Mouse (Mus musculus): ENCODE measurements around the gene Hexa. TPM values are rescaled to one million over a fixed set of nuclear protein-coding genes. Genes with fewer than 3 reads are reported as not detected.

Gene Hexa
- polyA plus RNA-seq, 1 experiment from 2014 or later: 61.6 TPM

DNA sequence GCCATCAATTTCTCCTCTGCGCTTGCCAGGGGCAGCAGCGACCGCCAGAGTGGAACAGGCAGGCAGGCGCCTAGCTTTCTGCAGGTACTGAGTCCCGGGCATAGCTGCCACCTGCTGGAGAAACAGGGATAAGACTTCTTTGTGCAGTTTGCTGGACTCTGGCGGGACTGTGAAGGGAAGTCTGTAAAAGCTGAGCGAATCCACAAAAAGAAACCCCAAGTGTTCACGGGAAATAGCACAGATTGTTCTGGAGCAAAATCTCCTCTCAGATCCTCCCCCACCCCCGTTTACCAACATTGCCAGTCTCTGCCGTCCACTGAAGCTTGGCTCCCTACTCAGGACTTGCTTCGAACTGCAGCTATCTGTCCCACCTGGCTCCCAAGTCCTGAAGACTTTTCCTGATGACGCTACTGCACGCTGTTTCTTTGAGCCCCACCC lies 45.5 kb downstream of the Hexa start:
- ATAC-seq (peak; percentile 88), DNase-seq (ENCODE audit: low spot score) (peak; percentile 84)
- H3K4me1 ChIP-seq (ENCODE audit: insufficient read depth, low read depth, low read length): no peaks in the 10 kb centered on the region
- H3K9me3 ChIP-seq (ENCODE audit: low read length): no peaks in the 10 kb centered on the region
- 0 out of 2 replicates have a peak, but pooled peaks cover 3% of the 10 kb centered on the region for H3K27me3 ChIP-seq (replicated peaks; ENCODE audit: insufficient read depth, low read length)
- H3K27ac ChIP-seq (ENCODE audit: low read length): no peak overlapping the region
- no peak overlapping the region for H3K9ac ChIP-seq (replicated peaks; ENCODE audit: low read depth)
- H3K4me3 ChIP-seq (ENCODE audit: low read depth, low read length): peak overlapping the region; percentile 23; the same call in 1 of the 2 replicates
- TF ChIP-seq CTCF (IDR thresholded peaks at IDR 0.05) (peak; percentile 85), EP300 (IDR thresholded peaks at IDR 0.05) (no peak)
- 7% methylated on average over 13 of the region's 13 CpGs for WGBS
- no peaks in the 10 kb centered on the region for H3K36me3 ChIP-seq (ENCODE audit: insufficient read depth, low read length)
- peak overlapping the region; percentile 46 for H3K4me2 ChIP-seq (replicated peaks; ENCODE audit: low read depth, low read length)

DNA sequence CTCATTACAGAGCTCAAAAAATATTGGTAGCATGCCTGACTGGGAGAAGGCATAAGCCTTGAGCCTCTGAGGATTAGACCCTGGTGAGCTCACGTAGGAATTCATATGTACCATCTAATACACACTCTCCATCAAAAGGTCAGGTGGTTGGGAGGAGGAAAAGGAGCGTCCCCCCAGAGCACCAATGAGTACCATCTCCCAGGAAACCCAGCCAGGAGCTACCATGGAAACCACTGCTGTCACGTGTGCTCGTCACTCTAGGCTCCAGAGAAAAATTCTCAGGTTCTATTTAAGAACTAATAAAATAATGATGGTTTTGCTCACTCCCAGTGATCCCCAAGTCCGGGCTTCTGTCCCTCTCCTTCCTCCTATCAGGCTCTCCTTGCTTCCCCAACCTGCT lies 48.9 kb downstream of the Hexa start:
- 46% methylated on average over 5 of the region's 5 CpGs for WGBS
- Histone ChIP-seq H3K4me1 (ENCODE audit: insufficient read depth, low read depth, low read length) (no peaks in the 10 kb centered on the region), H3K4me3 (ENCODE audit: low read depth, low read length) (no peak overlapping the region), H3K9me3 (ENCODE audit: low read length) (no peaks in the 10 kb centered on the region), H3K36me3 (ENCODE audit: insufficient read depth, low read length) (no peaks in the 10 kb centered on the region), H3K27ac (ENCODE audit: low read length) (no peak overlapping the region), H3K4me2 (replicated peaks; ENCODE audit: low read depth, low read length) (no peak overlapping the region), H3K27me3 (replicated peaks; ENCODE audit: insufficient read depth, low read length) (0 out of 2 replicates have a peak, but pooled peaks cover 3% of the 10 kb centered on the region), H3K9ac (replicated peaks; ENCODE audit: low read depth) (no peak overlapping the region)
- TF ChIP-seq CTCF (IDR thresholded peaks at IDR 0.05): no peak
- DNase-seq (ENCODE audit: low spot score) (no peak), ATAC-seq (no peak)

DNA sequence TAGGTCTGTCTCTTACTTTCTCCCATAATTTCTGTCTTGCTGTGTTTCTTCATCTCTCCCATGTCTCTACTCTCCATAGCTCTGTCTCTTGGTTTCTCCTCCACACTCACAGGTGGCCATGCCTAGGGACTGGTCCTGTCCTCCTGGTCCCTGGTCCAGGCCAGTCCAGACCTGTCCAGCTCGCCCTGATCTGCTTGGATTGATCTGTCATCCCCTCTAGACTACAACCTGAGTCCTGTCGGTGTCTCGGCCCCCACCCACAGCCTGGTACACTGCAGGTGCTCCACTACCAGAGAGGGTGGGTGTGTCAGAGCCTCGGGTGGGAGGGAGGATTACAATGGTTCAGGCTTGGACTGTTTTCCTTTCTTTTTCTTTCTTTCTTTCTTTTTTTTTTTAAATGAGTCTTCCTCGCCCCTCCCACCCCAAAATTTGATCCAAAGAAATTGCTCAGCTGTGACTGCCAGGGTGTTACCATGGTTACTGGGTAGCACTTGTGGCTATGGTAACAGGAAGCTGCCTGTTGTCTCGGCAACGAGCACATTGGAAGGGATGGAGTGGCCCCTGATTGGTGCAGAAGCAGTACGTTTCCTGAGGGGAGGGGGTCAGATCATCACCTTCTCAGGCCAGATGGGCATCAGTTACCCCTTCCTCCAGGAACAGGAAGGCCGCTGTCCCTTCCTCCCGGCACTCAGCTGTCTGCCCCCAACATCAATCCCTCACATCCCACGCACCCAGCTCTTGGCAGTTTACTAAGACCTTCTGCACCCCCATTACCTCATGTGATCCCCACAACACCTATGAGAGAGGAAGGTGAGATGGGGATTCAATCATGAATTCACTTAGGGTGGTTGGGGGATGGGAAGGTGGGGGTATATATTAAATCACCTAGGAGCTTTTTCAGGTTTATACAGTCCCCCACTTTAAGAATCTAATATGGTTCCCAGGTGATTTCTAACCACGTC lies 49.7 kb downstream of the Hexa start:
- Histone ChIP-seq H3K36me3 (ENCODE audit: insufficient read depth, low read length) (no peaks in the 10 kb centered on the region), H3K4me1 (ENCODE audit: insufficient read depth, low read depth, low read length) (no peaks in the 10 kb centered on the region), H3K9ac (replicated peaks; ENCODE audit: low read depth) (no peak overlapping the region), H3K4me3 (ENCODE audit: low read depth, low read length) (no peak overlapping the region), H3K4me2 (replicated peaks; ENCODE audit: low read depth, low read length) (no peak overlapping the region), H3K9me3 (ENCODE audit: low read length) (no peaks in the 10 kb centered on the region), H3K27ac (ENCODE audit: low read length) (no peak overlapping the region), H3K27me3 (replicated peaks; ENCODE audit: insufficient read depth, low read length) (0 out of 2 replicates have a peak, but pooled peaks cover 3% of the 10 kb centered on the region)
- TF ChIP-seq EP300 (IDR thresholded peaks at IDR 0.05): no peak
- TF ChIP-seq CTCF (IDR thresholded peaks at IDR 0.05): no peak
- DNase-seq (ENCODE audit: low spot score) (no peak), ATAC-seq (no peak)
- WGBS: 37% methylated on average over 12 of the region's 12 CpGs

DNA sequence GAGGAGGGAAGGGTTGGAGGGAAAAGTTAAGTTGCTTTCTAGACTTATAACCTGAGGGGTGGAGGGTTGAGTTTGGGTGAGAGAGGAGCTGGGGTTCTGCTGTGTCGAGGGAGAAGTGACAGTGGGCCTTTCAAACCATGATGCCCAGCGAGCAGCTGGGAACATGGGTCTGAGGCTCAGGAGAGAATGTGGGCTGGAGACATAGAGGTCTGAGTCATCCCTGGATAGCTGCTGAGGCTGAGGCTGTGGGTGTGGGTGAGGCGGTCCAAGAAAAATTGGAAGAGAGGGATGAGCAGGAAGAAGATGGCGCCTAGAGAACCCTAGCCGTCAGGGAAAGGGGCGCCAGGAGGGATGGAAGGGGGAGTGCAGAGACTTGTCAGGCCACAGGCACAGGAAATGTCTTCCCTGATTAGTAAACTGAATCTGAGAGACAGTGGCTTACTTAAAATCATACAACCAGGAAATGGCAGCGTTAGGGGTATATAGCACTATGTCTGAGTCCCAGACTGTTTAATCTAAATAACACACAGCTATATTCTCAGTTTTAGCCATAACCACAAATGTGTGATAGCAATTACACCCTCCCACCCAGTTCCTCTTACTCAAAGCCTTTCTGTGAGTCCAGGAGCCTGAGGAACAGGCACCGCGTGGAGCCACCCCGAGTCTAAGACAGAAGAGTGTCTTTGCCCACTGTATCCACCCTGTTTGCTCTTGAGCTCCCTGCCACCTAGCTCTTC lies 50.5 kb downstream of the Hexa start:
- WGBS: 65% methylated on average over 10 of the region's 10 CpGs
- Histone ChIP-seq H3K4me3 (ENCODE audit: low read depth, low read length) (no peak overlapping the region), H3K36me3 (ENCODE audit: insufficient read depth, low read length) (no peaks in the 10 kb centered on the region), H3K27ac (ENCODE audit: low read length) (no peak overlapping the region), H3K9me3 (ENCODE audit: low read length) (no peaks in the 10 kb centered on the region), H3K4me1 (ENCODE audit: insufficient read depth, low read depth, low read length) (no peaks in the 10 kb centered on the region), H3K4me2 (replicated peaks; ENCODE audit: low read depth, low read length) (no peak overlapping the region), H3K9ac (replicated peaks; ENCODE audit: low read depth) (no peak overlapping the region), H3K27me3 (replicated peaks; ENCODE audit: insufficient read depth, low read length) (0 out of 2 replicates have a peak, but pooled peaks cover 3% of the 10 kb centered on the region)
- no peak for TF ChIP-seq CTCF (IDR thresholded peaks at IDR 0.05)
- no peak for TF ChIP-seq EP300 (IDR thresholded peaks at IDR 0.05)
- DNase-seq (ENCODE audit: low spot score) (no peak), ATAC-seq (no peak)

DNA sequence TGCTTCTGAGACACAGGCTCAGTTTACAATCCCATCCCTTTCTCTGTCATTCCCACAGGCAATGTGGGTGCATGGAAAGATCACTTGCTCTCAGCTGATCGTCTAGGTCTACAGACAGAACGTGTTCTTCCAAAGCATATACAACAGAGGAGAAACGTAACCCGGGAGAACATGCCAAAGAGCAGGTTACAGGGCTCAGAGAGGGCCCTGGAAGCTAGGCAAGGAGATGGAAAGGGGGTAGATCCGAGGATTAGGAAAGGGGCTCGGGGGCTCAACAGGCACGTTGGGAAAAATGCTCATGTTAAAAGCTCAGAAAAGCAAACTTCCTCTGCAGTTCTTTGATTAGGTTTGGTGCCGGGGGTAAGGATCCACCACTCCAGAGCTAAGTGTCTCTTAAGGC lies 62.3 kb downstream of the Hexa start:
- Histone ChIP-seq H3K9me3 (ENCODE audit: low read length) (no peaks in the 10 kb centered on the region), H3K27me3 (replicated peaks; ENCODE audit: insufficient read depth, low read length) (no peaks in the 10 kb centered on the region), H3K36me3 (ENCODE audit: insufficient read depth, low read length) (no peaks in the 10 kb centered on the region), H3K9ac (replicated peaks; ENCODE audit: low read depth) (no peak overlapping the region), H3K27ac (ENCODE audit: low read length) (no peak overlapping the region), H3K4me1 (ENCODE audit: insufficient read depth, low read depth, low read length) (no peaks in the 10 kb centered on the region), H3K4me2 (replicated peaks; ENCODE audit: low read depth, low read length) (no peak overlapping the region), H3K4me3 (ENCODE audit: low read depth, low read length) (no peak overlapping the region)
- no peak for DNase-seq (ENCODE audit: low spot score)
- 61% methylated on average over 8 of the region's 8 CpGs for WGBS
- no peak for ATAC-seq
- no peak for TF ChIP-seq CTCF (IDR thresholded peaks at IDR 0.05)
- no peak for TF ChIP-seq EP300 (IDR thresholded peaks at IDR 0.05)

DNA sequence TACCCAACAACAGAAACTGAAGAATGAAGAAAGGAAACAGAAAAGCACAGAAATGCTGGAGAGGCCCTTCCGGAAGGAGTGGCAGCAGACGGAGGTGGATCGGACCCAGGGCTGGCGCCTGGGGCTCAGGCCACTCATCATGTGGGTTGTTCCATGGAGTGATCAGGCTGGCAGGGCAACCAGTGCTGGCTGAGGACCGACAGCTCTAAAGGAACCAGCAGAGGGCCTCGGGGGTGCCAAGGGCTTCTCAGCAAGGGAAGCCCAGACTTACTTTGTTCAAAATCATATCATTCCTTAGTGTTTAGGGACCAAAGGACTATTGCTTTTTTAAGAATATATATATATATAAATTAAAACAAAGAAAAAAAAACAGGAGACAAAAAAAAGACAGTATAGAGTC lies 66.6 kb downstream of the Hexa start:
- 51% methylated on average over 6 of the region's 6 CpGs for WGBS
- no peak for TF ChIP-seq EP300 (IDR thresholded peaks at IDR 0.05)
- peak; percentile 11; the same call in 1 of the 2 replicates for TF ChIP-seq CTCF (IDR thresholded peaks at IDR 0.05)
- DNase-seq (ENCODE audit: low spot score): no peak

More for the DNA sequence above, 66.6 kb downstream of the Hexa start:
- Histone ChIP-seq H3K4me1 (ENCODE audit: insufficient read depth, low read depth, low read length) (no peaks in the 10 kb centered on the region), H3K9me3 (ENCODE audit: low read length) (no peaks in the 10 kb centered on the region), H3K27me3 (replicated peaks; ENCODE audit: insufficient read depth, low read length) (no peaks in the 10 kb centered on the region), H3K4me2 (replicated peaks; ENCODE audit: low read depth, low read length) (no peak overlapping the region), H3K9ac (replicated peaks; ENCODE audit: low read depth) (no peak overlapping the region), H3K4me3 (ENCODE audit: low read depth, low read length) (no peak overlapping the region), H3K36me3 (ENCODE audit: insufficient read depth, low read length) (no peaks in the 10 kb centered on the region), H3K27ac (ENCODE audit: low read length) (no peak overlapping the region)
- ATAC-seq: no peak

Measured in lung, postnatal 0 days (tissue).